Mouse (Mus musculus) spleen, embryonic (tissue): Measurements from ENCODE around the gene Nfatc4.

Source experiments
- CTCF ChIA-PET: fragments of 350-600 bp; sonication (Branson Sonifier 250); formaldehyde crosslinking; loops from one replicate; lab custom pipeline; 2022; lab: Charles Lee

Nfatc4 gene

DNA sequence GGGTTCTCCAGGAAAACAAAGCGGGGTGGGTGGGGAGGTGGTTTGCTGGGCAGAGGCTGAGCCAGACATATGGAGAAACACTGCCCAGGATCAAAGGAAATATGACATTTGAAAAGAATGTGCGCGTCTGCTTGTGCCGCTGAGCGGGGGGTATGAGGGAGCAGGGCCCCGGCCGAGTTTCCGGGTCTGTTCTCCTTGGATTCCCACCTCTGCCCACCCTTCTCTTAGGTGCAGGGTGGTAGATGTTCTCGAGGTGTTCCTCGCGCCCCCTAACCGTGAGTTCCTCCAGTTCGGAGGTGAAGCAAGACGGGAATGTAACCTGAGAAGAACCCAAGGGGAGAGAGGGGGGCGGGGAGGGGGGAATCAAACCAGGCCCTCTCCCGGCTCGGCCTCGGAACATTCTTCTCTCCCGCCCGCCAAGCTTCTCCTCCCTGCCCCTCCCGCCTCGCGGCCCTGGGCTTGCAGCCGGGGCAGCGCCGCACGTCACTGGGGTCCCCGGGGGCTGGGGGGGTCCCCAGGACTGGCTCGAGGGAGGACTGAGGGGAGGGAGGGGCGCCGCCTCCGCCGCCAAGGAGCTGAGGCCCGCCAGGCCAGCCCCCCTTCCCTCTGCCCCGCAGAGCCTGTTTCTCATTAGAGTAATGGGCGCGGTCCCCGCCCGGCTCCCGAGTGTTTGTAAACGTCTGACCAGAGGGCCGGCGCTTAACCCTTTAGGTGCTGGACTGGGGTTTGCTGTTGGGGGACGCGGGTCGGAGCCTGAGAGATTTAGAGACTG lies at the start of gene Nfatc4:
Nfatc4 (plus strand) TSS at position 154 of the 772 bp plus-strand sequence.
- CTCF ChIA-PET: no interaction called here

DNA sequence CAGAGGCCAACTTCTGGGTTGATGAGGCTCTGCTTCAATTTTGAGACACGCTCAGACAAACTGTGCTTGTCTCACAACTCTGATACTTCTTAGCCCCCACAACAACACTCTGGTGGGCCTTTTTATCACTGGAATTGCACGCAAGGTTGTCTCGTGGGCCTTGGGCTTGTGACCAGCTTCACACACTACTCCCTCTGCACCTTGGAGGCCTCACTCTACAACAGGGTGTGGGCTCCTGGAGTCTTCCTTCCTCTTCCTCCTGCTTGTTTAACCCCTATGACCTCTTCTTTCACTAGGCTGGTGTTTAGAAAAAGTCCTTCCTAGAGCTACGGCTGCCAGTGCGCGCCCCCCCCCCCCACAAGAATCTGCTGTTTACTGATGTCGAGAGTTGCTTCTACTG lies 46.2 kb upstream of the Nfatc4 start:
- CTCF ChIA-PET: no interaction called here

DNA sequence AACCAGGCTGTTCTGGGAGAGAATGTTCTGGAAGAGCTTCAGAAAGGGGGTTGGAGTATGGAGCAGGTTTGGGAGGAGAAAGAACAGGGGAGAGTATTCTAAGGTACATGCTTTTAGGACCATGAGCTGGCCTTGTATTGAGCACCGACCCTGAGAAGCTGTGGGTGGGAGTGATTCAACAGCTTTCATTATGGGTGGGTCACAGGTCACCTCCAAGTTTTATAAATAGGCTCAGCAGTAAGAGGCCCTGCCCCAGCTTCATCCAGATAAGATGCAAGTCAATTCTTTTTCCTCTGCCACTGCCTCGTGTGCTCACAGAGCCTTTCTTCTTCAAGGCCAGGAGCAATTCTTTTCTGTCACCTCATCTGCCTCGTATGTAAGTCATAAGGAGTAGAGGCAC lies 45.8 kb upstream of the Nfatc4 start:
- CTCF ChIA-PET: no interaction called here

DNA sequence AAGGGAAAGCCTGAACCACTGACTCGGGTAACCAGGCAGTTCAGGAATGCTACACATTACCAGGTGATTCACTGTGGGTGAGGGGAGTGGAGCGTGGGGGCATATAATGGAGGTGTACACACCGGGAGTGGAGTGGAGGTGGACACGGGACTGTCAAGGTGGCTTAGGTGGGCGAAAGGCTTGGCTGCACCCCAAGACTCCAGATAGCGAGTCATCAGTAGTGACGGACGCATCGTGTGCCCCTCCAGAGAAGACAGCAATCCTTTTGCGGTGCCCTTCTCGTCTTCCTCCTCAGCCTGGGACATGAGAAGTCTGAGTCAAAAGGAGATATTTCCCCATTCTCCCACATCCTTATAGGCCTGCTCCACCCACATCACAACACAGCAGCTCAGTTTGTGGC lies 45.1 kb upstream of the Nfatc4 start:
- CTCF ChIA-PET: no interaction called here

DNA sequence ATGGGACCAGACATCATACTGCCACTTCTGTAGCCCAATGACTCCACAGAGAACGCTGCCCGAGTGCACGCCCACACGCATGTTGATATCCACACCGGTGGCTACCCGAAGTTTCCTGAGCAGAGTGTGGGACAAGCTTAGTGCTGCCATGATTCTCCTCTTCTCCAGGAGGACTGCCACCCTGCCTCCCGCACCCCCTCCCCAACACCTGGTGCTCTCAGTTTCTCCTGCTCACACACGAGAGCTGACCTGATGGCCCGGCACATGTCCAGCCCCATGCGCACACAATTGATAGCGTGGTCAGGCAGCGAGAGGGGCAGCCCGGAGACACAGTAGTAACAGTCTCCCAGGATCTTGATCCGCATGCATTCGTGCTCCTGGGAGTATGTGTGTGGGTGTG lies 44.3 kb upstream of the Nfatc4 start:
- CTCF ChIA-PET: no interaction called here

DNA sequence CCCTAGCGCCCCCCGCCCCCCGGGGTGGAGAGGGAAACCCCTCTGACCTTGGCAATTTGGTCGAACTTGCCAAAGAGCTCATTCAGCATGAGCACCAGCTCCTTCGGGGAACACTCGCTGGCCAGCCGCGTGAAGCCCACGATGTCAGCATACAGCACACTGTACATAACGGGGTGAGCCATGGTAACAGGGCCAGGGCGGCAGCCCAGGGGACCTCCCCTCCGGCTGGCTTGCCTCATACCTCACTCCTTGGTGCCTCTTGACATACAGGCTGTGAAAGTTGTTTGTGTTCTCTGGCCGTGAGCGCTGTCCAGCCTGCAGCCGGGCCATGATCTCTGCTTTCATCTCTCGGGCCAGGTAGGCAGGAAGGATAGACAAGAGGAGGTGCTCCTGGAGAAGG lies 43.3 kb upstream of the Nfatc4 start:
- CTCF ChIA-PET: no interaction called here

DNA sequence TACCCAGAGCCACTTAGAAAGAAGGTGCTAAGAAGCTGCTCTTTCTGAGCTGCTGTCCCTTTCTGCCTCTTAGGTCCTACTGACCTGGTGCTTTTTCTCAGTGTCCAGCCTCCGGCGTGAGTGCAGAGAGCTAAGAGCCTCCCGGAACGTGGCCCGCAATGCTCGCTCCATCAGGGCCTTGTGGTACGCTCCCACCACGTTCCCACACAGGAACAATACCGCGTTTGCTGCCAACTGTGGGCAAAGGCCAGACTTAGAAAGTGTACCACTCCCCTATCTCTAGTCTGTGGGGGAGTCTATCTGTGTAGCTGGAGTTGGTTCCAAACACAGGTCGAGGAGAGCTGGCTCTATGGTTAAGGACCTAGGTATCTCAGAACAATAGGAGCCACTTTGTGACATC lies 42.2 kb upstream of the Nfatc4 start:
- CTCF ChIA-PET: interaction anchor here (0.5 to 0.9 kb wide), 2 partner anchors 13 to 163 kb away, joined by 3 to 12 read pairs; partner anchors contain the start of gene Rec8

DNA sequence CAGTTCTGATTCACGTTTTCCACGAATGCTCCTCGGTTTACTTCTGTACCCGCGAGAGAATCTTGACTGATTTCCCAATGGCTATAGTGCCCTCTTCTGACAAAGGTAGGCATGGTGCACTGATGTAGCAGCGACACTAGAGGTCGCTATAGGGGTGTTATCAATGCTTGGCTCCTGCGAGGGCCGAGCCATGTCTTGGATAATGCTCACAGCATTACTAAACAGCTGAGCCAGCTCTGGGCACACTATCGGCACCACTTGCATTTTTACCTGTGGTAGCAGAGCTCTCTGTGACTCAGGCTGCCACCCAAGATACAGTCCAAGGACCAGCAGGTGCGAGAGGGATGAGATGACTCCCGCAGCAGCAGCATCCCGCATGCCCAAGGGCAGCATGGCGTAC lies 41.6 kb upstream of the Nfatc4 start:
- CTCF ChIA-PET: interaction anchor here (0.9 kb wide), 1 partner anchor 13 kb away, joined by 3 read pairs; no protein-coding TSS in a partner anchor

DNA sequence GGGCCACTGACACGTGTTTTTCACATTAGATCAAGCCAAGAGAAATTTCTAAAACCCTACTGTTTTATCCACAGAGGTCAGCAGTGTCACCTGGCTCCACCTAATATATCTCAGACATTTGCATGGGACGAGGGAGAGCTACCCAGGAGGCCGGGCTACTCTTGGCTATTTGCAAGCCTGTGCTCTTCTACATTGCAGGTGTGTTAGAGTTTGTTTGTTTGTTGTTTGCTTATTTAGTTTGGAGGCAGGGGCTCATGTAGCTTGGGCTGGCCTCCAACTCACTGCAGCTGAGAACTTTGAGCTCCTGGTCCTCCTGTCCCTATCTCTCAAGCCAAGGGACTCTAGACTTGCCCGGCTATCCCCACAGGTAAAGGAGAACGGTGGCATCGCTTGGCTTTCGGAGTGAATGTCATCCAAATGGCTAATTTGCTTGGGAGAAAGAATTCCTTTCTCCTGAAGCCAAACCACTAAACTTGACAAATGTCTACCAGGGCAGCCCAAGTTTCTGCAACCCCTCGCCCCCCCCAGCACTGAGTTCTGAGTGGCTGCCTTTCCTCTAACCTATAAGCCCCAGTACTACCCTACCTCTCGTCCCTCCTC lies 40.5 kb upstream of the Nfatc4 start:
- CTCF ChIA-PET: no interaction called here

DNA sequence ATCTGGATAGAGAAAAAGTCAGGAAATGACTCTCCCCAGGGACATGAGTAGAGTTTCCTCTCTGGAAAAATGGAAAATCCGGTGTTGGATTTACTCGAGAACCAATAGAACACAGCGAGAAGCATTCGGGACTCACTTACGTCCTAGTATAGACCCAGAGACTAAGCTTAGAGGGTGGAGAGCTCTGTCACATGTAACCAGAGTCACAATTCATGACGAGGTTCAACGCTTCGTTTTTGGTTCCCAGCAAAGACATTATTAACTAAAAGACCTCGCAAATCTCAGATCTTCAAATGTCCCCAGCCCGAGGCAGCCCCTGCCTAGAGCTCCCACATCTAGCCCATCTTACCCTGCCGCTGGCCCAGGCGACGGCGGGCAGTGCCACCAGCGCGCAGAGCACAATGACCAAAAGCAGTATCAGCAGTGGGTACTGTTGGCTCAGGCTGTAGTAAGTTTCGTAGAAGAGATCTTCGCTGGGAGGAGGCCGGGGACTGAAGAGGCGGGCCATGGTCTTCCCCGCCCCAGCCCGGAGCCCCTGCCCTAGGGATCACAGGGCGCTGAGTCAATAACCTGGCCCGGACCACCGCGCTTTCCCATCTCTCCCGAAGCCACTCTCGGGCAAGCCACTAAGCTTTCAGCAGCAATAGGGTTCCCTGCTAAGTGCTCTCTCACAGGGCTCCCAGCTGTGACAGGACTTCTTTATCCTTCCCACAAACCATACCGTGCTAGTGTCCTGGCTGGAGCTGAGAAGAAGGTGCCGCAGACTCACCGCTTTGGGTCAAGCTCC lies 39.6 kb upstream of the Nfatc4 start:
- CTCF ChIA-PET: no interaction called here

DNA sequence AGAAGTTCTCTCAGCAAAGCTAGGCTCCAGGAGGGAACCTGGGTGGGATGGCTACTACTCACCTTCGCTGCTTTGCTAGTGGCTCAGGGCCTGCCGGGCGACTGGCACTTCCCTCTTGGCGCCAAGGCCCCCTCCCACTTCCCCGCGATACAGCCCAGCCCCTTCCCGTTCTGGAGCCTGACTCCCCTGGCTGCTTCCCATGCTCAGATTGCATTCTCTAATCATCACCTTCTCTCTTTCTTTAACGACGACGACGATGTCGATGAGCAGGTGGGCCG lies 39.0 kb upstream of the Nfatc4 start, which contains the start of gene Adcy4:
Adcy4 (minus strand) TSS at position 138 of the 278 bp plus-strand sequence.
- CTCF ChIA-PET: no interaction called here

DNA sequence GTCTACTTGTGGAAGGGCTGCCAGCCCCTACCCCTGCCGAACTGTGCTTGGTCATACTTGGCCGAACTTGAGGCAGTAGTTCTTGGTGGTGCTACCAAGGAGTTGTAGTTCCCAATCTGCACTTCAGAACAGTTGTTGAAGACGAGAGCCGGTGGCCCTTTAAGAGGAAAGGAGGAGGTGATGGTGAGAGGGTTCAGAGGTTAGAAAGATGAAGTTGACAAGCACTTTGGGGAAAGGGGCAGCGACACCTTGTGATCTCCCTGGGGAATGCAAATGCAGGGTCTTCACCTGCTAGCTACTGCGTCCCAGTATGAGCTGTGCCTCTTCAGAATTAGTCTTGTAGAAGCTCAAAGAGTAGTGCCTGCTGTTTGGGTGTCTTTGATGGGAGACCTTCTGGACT lies 37.7 kb upstream of the Nfatc4 start:
- CTCF ChIA-PET: no interaction called here

DNA sequence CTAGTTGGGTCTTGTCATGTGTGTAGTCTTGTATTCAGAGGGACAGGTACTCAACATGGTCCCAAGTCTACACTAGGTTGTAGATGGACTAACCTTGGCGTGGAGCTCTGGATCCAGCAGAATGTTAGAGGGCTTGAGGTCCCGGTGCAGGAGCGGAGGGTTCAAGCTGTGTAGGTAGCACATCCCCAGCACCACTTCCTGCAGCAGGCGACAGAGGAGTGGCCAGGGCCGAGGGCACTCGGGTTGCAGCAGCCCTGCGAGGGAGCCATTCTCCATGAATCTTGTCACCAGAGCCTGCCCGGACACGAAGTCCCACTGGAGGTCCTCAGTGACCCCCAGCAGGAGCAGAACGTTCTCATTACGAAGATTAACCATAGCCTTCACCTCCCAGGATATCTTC lies 35.2 kb upstream of the Nfatc4 start:
- CTCF ChIA-PET: no interaction called here

DNA sequence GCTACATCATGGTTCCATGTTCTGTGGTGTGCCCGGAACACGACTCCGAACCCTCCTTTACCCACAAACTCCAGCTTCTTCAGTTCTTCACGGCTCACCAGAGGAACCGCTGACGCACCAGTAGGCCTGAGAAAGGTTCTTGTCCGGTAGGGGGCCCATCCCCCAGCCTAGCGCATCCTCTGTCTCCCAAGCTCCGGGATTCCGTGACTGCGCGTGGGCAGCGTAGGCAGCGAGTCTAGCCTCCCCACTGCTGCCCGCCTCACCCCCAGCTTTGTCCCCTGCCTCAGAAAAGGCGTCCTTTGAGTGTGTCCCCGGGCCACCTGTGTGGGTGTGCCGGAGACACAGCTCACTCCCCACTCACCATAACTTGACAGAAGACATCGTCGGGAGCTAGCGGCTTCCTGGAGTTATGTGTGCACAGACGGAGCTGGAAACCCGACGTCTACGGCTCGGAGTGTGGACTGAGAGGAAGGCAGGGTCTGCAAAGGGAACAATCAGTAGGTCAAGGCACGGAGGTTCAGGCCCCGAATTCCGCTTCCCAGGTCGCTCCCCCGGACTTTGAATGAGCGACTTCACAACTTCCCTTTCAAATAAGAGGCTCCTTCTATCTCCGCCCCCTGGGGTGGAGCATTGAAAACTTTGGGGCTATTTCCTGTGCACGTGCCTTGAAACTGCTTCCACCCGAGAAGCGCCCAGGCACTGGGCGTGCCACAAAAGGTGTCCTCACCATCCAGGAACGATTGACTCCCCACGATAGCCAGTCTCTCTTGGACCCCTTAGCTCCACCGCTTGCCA lies 34.5 kb upstream of the Nfatc4 start, which contains the start of gene Ripk3:
Ripk3 (minus strand) TSS at position 610 of the 795 bp plus-strand sequence.
- CTCF ChIA-PET: no interaction called here

DNA sequence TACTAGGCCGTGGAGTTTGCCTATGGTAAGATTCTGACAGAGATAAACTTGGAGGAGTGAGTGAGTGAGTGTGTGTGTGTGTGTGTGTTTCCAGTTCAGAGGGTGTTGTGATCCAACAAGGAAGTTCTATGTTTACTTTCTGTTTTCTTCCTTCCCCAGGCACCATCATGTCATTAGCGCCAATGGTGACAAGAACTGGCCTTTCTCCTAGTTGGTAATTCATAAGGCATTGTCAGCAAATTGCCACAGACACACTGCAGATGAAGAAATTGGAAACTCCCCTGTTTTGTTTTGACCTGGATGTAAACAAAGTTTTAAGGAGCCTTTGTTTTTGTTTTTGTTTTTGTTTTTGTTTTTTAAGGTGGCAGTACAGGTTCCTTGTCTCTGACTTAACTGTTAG lies 29.5 kb upstream of the Nfatc4 start:
- CTCF ChIA-PET: interaction anchor here (1.3 kb wide), 1 partner anchor 12 kb away, joined by 3 read pairs; no protein-coding TSS in a partner anchor

DNA sequence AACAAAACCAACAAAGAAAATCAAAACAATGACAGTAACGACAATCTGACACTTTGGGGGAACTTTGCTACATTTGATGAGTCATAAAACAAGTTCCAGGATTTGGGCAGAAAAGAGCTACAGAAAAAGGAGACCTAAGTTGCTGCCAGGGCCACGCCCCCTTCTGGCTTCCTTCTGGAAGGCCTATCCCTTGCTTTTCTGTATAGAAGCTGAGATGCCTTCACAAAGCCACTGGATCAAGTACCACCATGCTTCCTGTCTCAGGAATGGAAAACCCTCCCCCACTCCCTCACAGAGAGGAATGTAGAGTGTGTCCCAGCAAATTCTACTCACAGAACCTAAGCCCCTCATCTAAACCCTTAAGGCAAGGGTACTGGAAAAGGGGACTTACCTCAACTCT lies 29.0 kb upstream of the Nfatc4 start:
- CTCF ChIA-PET: interaction anchor here (1.3 kb wide), 1 partner anchor 13 kb away, joined by 3 read pairs; no protein-coding TSS in a partner anchor

DNA sequence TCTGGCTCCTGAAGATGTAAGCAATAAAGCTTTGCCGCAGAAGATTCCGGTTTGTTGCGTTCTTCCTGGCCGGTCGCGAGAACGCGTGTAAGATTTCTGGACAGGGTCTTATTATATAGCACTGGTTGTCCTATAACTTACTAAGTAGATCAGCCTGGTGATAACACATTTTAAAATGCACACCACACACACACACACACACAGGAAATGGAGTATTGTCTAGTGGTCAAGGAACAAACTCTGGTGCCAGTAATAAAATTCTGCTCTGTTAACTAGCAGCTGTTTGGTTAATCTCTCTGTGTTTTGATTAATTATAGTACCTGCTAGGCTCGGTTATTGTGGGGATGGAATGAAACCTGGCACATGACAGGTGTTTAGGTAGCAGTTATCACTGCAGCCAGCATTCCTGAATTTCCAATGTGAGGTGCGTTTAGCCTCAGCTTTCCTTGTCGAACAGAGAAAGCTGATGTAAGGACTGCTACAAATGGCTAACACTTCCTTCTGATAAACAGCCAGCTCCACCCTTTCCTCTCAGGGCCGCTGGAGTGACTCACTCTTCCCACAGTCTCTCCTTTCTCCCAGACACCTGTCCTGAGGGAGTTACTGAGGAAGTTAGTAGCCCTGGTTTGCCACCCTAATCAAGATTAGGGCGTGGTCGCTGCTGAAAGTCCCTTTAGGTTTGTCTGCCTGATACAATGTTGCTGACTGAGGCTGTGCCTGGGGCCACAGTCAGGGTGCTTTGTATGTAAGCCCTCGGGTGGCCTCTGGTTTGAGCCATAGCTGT lies 27.4 kb upstream of the Nfatc4 start:
- CTCF ChIA-PET: no interaction called here

DNA sequence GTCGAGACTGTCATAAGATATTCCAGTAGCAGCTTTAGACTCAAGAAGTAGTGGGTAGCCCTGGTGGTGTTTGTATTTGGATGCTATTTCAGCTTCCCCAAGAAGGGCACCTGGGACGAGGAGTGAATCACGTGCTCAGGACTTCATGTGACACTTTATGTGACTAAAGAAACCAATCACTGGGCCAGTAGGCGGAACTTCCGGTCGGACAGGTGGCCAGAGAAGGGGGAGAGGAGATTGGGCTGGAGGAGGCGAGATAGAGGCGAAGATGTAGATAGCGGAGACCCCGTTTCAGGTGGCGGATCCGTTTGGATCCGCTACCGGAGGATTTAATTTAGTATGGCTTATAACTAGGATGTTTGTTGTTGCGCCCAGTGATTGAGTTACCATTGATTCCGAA lies 8.1 kb upstream of the Nfatc4 start:
- CTCF ChIA-PET: no interaction called here

DNA sequence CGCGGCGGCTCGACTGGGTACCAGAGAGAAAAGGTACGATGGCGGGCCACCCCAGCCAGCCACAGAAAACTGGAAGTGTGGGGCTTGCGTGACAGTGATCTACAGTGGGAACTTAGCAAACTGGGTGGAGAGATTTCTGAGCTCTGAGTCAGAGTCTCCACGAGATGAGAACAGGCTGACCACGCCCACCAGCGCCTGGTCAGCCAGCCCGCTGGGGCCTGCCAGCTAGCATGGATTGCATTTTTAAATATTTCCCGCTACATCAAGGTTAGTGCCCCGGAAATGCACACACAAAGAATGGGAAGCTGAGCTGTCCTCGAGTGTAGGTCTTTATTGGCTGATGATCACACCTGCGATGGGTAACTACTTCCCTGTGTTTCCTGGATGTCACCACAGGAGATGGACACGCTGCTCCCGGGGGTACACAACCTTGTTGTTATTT lies 7.6 kb upstream of the Nfatc4 start:
- CTCF ChIA-PET: no interaction called here

DNA sequence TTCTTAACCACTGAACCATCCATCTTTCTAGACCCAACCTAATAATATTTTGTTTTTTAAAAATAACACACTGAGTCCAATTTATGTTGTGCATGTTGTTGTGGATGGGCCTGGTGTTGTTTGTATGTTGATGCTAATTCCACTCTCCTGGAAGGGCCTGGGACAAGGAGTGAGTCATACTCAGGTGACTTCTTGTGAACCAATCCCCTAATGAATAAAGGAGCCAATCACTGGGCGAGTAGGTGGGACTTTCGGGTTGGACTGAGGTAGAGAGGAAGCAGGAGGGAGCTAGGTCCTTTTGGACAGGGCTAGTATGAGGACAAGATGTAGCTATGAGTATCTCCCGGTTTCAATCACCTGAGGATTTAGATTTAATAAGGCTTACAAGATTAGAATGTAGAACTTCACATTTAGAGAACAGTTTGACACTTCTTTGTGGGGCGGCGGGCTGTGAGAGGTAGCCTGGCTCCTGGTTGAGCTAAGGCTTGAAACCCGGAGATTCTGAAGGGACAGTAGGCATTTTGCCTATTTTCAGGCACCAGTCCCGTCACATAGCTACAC lies 3.0 kb upstream of the Nfatc4 start:
- CTCF ChIA-PET: no interaction called here
